Mouse (Mus musculus): ENCODE results near the gene Abcc3.

GRCm38 (mm10) chr11:94413516-94413915, 20.7 kb upstream of the Abcc3 start:
- no peak for TF ChIP-seq GATA1 (IDR thresholded peaks at IDR 0.05; ENCODE audit: low read length)
- no peak for TF ChIP-seq TAL1 (IDR thresholded peaks at IDR 0.05; ENCODE audit: low read length)
